Mouse (Mus musculus) midbrain, embryonic 10.5 days (tissue): Measurements from ENCODE around the gene Slc25a35. TPM values are rescaled to one million over a fixed set of nuclear protein-coding genes. Genes with fewer than 3 reads are reported as not detected.
A peak's percentile ranks its signal among the peaks of the same experiment; 100 is the strongest.

ENCODE experiments used
- DNase-seq: peaks from one replicate; pipeline ENCODE4 v3.0.0-alpha.2; 2017; ENCODE audit warnings: low spot score
- H3K27ac ChIP-seq: fragments of 300-500 bp; sonication (generic); replicated peaks from 2 replicates; pipeline ENCODE4 v1.5.1; 2016; ENCODE audit warnings: mild to moderate bottlenecking
- H3K27me3 ChIP-seq: fragments of 300-500 bp; sonication (generic); 2 replicates; pipeline ENCODE4 v1.6.1; 2016; ENCODE audit warnings: low read depth, mild to moderate bottlenecking; ENCODE audit not compliant: poor library complexity, severe bottlenecking
- H3K36me3 ChIP-seq: fragments of 300-500 bp; sonication (generic); 2 replicates; pipeline ENCODE4 v1.6.1; 2016; ENCODE audit warnings: mild to moderate bottlenecking, moderate library complexity
- H3K4me1 ChIP-seq: fragments of 300-500 bp; sonication (generic); 2 replicates; pipeline ENCODE4 v1.6.1; 2016
- H3K4me3 ChIP-seq: fragments of 300-500 bp; sonication (generic); 2 replicates; pipeline ENCODE4 v1.5.1; 2016; ENCODE audit warnings: mild to moderate bottlenecking, moderate library complexity
- H3K9me3 ChIP-seq: fragments of 300-500 bp; sonication (generic); replicated peaks from 2 replicates; pipeline ENCODE4 v1.6.1; 2016; ENCODE audit warnings: mild to moderate bottlenecking
- WGBS: fragments of 180-500 bp; shearing (Covaris S2); methylation state at CpG from one replicate; pipeline ENCODE4 v1.1.7; 2016; 5-methylcytosine and 5-hydroxymethylcytosine counted together
- microRNA-seq: library from miRNA; unstranded; fragments of <30 nt; microRNA quantifications from one replicate; pipeline ENCODE4, GENCODE M21; 2017
- polyA plus RNA-seq: library from polyadenylated mRNA; unstranded; fragments of >200 nt; fragmentation: Nextera tagmentation; extraction: Ambion mirVana; gene quantifications from 2 replicates; pipeline ENCODE4 v1.2.1, GENCODE M21; 2016

The Slc25a35 gene
- polyA plus RNA-seq, 1 experiment from 2014 or later = 2.1 TPM

DNA sequence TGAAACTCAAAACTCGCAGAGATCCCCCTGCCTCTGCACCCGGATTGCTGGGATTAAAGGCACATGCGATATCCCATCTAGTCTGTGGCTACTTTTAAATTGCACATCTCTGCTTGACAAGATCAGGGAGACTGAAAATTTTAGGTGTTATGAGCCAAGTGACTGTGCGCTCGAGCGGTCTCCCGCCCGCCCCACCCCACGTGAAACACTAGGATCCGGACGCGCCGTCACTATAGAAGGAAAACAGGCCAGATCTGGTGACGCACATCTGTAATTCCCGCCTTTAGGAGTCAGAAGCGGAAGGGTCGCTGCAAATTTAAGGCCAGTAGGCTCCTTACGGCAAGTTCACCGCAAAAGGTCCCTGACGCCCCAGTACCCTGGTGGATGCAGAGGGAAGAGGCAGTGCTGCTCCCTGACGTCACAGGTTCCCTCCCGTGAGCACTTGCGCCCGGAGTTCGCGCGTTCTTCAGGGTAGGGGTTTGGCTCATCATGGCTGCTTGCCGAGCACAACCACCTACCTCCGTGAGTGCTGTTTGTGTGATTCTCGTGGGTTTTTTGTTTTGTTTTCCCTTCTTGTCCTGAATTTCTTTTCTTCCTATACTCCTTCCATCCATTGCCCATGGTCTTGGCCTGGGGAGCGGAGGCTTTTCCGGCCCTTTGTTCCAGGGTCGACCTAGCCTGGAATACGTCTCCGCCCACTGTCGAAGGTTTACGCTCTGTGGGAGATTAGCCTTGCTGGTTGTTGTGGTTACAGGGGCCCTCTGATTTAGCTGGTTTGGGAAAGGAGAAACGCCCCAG, 47.9 kb downstream of the Slc25a35 start, which contains the start of gene Ctc1:
TSS of gene Ctc1 (plus strand) at position 268 of the 798 bp plus-strand sequence.
- Histone ChIP-seq H3K27me3 (no peaks in the 10 kb centered on the region), H3K4me3 (peak within 1 kb of the TSS; percentile 70), H3K9me3 (no peaks in the 10 kb centered on the region), H3K4me1 (peaks cover 28% of the 10 kb centered on the region), H3K27ac (peak within 1 kb of the TSS; percentile 97), H3K36me3 (peaks cover 12% of the 10 kb centered on the region)
- 5% methylated on average over 38 of the region's 38 CpGs for WGBS
- peak; percentile 94 for DNase-seq

DNA sequence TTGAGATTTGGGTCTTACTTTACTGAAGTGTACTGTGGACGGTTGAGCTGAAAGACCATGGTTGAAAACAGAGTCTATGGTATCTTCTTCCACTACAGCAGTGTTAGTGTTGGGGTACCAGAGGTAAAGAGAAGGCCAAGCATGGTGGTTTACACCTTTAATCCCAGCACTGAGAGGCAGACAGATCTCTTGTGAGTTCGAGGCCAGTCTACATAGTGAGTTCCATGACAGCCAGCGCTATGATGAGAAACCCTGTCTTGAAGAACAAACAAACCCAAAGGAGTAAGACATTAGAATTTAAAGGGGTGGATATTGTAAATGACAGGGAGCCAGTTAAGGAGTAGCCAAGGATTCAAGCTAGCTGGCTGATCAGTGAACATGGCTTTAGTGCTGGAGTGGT, 48.8 kb downstream of the Slc25a35 start:
- Histone ChIP-seq H3K4me3 (peak overlapping the region; percentile 70), H3K4me1 (peaks cover 23% of the 10 kb centered on the region), H3K27me3 (no peaks in the 10 kb centered on the region), H3K27ac (peak overlapping the region; percentile 97), H3K9me3 (no peaks in the 10 kb centered on the region), H3K36me3 (peaks cover 21% of the 10 kb centered on the region)
- DNase-seq = no peak
- 74% methylated on average over 3 of the region's 3 CpGs for WGBS

DNA sequence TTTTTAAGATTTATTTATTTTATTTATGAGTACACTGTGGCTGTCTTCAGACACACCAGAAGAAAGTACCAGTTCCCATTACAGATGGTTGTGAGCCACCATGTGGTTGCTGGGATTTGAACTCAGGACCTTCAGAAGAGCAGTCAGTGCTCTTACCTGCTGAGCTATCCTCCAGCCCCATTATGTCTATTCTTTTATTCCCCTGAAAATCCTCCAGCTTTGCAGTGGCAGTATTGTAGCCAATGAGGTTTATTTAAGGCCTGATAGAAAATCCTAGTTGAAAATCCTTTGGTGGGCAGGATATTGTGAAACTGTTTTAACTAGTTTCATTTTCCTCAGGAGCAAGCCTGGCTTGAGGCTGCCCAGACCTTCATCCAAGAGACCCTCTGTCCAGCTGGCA, 52.8 kb downstream of the Slc25a35 start:
- Histone ChIP-seq H3K27me3 (no peaks in the 10 kb centered on the region), H3K4me3 (no peak overlapping the region), H3K27ac (no peak overlapping the region), H3K36me3 (peaks cover 60% of the 10 kb centered on the region), H3K9me3 (no peaks in the 10 kb centered on the region), H3K4me1 (peaks cover 12% of the 10 kb centered on the region)
- DNase-seq = no peak

Small RNA genes within 50 kb of the gene (microRNA-seq; reads per million reads assigned to microRNA genes)
- gene Mir3062 = 11.4 reads per million, percentile 23 among the genes with 10 or more reads in this experiment

Other genes starting within 250 kb of the Slc25a35 start
- gene Ndel1, start 96.3 kb upstream of the Slc25a35 start, polyA plus RNA-seq = 55.2 and 60.3 TPM in 2 replicates
- 0.04 and 0.05 TPM in 2 replicates for gene Rnf222, start 79.6 kb upstream of the Slc25a35 start, polyA plus RNA-seq
- 856 and 1,017 TPM in 2 replicates for gene Rpl26, start 66.5 kb upstream of the Slc25a35 start, polyA plus RNA-seq
- gene Odf4, start 41.0 kb upstream of the Slc25a35 start, polyA plus RNA-seq = not detected in 2 replicates
- 6.4 and 6.6 TPM in 2 replicates for gene Arhgef15, start 10.7 kb upstream of the Slc25a35 start, polyA plus RNA-seq
- 68.4 and 84.6 TPM in 2 replicates for gene Rangrf, start 7.1 kb downstream of the Slc25a35 start, polyA plus RNA-seq
- gene Pfas, start 40.3 kb downstream of the Slc25a35 start, polyA plus RNA-seq = 57.8 and 59.2 TPM in 2 replicates
- 82.4 and 85.6 TPM in 2 replicates for gene Ctc1, start 47.8 kb downstream of the Slc25a35 start, polyA plus RNA-seq
- gene Aurkb, start 77.5 kb downstream of the Slc25a35 start, polyA plus RNA-seq = 218 and 239 TPM in 2 replicates
- 6.9 and 8.7 TPM in 2 replicates for gene Borcs6, start 91.6 kb downstream of the Slc25a35 start, polyA plus RNA-seq
- gene Tmem107, start 102.7 kb downstream of the Slc25a35 start, polyA plus RNA-seq = 63.4 and 64.8 TPM in 2 replicates
- 63.1 and 90.1 TPM in 2 replicates for gene Vamp2, start 120.4 kb downstream of the Slc25a35 start, polyA plus RNA-seq
- gene Per1, start 127.1 kb downstream of the Slc25a35 start, polyA plus RNA-seq = 6.8 and 7.6 TPM in 2 replicates
- gene Hes7, start 152.3 kb downstream of the Slc25a35 start, polyA plus RNA-seq = 0.07 and 0.09 TPM in 2 replicates
- 0.07 and 0.14 TPM in 2 replicates for gene 9130213A22Rik, start 154.5 kb downstream of the Slc25a35 start, polyA plus RNA-seq
- 0.17 and 0.25 TPM in 2 replicates for gene Aloxe3, start 157.8 kb downstream of the Slc25a35 start, polyA plus RNA-seq
- gene Alox12b, start 188.9 kb downstream of the Slc25a35 start, polyA plus RNA-seq = not detected in 2 replicates
- 0.04 and 0.06 TPM in 2 replicates for gene Alox8, start 229.7 kb downstream of the Slc25a35 start, polyA plus RNA-seq